Mouse (Mus musculus) kidney, adult 8-10 months (tissue): Measurements from ENCODE around the gene Per2.

Source experiments
- DNase-seq, 2 experiments: peaks; one replicate each; pipeline ENCODE4 v3.0.0; 2022

The Per2 gene

DNA sequence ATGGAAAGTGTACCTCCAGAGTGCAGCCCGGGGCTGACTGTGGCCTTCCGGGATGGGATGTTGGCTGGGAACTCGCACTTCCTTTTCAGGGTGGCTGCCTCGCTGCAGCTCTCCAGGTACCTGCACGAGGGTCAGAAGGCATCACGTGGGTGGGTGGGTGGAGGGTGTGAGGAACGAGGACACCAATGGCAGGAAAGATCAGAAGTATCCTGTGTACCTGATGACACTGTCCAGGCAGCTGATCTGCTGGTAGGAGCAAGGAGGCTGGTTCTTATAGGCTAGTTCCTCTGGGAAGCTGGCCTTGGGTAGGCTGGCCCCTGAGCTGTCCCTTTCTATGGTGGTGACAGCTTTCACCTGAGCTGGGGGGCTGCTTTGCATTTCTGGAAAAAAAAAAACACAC is 28.4 kb downstream of the Per2 start:
- DNase-seq, result no peak

- DNase-seq, result no peak
Observed at GRCm38 (mm10) chr1:91429212-91429611, 29.9 kb downstream of the Per2 start.

DNA sequence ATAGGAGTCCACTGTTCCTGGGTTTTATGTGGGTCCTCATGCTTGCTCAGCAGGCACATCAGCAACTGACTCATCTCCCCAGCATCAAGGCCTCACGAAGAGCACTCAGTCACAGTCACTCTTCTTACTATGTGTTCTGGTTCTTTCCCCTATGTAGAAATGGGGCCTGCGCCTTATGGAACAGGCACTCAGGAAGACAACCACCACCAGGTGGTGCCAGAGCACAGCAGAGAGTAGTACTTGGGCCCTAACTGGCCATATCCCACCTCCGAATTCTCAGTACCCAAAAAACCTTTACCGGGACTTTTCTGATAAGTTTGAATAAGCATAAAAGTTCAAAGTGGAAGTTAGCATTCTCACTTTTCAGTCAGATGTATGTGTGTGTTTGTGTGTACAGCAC is 30.5 kb downstream of the Per2 start:
- peak; percentile 68 to 90 for DNase-seq

- DNase-seq, result no peak
Observed at GRCm38 (mm10) chr1:91426397-91426796, 32.7 kb downstream of the Per2 start.

- DNase-seq, result no peak
Observed at GRCm38 (mm10) chr1:91420601-91421065, 38.5 kb downstream of the Per2 start.

DNA sequence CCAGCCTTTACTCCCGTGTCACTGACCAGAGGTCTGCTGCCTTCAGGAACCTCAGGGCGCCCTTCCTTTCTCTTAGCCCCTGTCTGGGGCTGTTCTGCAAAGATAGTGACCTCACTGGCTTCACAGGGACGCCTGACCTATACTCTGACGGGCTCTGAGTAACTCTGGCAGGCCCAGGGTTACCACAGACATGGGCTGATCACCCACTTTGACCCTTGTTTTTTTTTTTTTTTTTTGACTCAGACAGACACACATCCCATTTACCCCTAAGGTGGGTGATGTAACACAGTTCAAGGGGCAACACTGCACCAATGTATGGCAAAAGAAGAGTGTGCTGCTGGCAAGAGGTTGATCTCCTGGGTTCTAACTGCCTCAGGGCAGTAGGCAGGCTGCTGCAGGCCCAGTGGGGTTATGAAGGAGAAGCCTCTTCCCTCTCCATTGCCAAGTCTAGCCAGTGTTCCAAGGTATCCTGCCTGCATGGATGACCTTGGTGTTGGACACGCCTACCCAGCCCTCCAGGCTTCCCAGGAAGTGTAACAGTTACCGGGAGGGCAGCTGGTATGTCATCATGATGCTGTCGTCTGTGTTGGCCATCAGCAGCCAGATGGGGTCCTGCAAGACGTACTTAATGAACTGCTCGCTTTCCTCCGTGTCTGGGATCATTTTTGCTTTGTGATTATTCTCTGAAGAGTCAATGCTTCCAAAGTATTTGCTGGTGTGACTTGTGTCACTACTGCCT is 39.1 kb downstream of the Per2 start:
- no peak for DNase-seq

- DNase-seq, result no peak
Observed at GRCm38 (mm10) chr1:91417991-91418390, 41.1 kb downstream of the Per2 start.

- DNase-seq, result no peak
Observed at GRCm38 (mm10) chr1:91415311-91415710, 43.8 kb downstream of the Per2 start.

DNA sequence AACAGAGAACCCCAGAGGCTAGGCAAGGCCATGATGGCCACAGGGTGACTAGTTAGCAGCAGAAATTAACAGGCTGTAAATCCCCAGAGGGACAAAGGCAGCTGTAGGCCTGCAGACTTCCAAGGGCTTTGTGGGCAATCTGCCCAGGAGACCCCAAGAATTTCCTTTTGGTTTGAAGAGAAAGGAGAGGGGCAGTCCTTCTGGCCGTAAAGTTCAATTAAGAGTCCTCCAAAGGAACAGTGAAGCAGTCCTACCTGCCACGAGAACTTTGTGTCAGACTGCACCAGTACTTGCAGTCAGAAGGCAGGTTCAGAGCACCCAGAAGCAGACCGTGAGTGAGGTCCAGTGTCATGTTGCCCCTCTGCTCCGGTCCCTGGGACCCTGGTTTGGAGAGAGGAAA is 44.2 kb downstream of the Per2 start:
- no peak for DNase-seq

DNA sequence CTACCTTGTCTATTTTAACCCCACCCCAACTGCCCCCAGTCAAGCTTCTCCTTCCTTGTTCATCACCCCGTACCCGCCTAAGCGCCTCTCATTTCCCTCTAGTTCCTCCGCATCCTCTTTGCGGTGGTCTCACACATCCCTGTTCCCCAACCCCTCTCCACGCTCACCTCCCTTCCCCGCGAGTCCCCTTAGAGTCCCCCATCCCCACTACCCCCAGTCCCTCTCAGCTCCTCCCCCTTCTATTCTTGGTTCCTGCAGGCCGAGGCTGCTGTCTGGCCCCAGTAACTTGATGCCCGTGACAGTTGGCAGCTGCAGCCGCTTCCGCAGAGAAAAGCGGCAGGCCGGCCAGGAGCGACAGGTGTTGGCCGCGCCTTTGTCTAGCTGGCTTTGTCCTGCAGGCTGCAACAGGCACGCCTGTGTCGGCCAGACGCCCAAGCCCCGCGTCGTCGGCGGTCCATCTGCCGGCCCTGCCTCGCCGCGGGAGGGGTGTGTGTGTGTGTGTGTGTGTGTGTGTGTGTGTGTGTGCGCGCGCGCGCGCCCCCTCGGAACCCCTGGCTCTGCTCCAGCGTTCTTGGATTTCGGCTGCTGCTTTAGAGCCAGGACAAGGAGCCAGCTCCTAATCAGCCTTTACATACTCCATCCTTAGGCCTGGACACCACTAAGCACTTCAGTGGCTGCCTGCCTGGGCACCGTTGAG is 45.1 kb downstream of the Per2 start, which contains the start of gene Hes6:
Gene Hes6, minus strand, starts transcription at position 141 of the 697 bp plus-strand sequence.
- DNase-seq, result peak; percentile 56 to 70

GRCm38 (mm10) chr1:91413536-91413897 is 45.6 kb downstream of the Per2 start:
- DNase-seq, result peak; percentile 87

DNA sequence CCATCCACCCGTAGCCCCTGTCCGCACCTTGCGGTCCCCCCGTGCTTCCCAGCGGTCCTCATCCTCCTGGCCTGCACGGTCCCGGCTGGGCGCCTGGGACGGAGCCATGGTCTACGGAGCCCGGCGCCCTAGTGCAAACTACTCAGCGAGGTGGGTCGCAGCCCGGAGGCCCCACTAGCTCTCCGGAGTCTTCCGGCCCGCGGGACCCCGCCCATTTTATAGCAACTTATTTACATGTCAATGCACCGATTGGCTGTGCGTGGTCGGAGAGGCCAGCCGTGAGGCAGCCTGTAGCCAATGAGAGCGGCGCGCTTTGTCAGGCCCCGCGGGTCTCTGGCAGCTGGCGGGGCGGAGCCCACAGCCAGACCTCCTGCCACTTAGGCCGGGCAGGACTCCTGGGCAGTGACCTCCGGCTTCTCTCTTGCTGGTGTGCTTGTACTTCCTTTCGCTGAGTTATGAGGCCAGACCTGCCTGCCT is 46.1 kb downstream of the Per2 start:
- peak; percentile 97 for DNase-seq

DNA sequence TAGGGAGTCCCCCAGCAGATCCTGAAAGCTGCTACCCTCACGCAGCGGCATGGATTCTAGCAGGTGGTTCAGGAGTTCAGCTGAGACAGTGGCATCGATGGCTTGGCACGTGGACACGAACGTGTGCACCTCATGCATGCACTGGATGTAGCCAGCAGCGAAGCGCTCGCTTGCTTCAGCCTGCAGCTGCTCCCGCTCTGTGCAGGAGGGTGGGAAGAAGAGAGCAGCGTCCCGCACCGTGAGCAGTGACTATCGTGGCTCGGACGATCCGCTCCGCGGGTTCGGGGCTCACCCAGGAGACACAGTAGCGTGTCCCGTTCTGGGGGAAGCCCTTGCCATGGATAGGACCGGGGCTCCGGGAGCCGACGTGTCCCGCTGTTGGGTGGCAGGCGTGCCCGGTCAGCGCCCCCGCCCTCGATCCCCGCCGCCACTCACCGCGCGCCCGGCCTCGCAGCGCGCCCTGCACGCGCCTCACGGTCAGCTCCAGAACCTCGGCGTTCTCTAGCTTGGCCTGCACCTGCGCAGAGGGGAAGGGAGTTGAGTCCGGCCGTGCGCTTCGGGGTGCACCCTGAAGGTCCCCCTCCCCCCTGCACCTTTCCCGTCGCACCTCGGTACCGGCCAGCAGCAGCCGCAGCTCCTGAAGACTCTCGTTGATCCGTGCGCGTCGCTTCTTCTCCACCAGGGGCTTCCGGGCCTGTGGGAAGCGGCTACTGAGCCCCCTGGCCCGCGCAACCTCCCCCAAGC is 46.7 kb downstream of the Per2 start:
- DNase-seq, result peak in 1 of 2 experiments; percentile 42

GRCm38 (mm10) chr1:91411631-91412285 is 47.4 kb downstream of the Per2 start:
- no peak for DNase-seq

- DNase-seq, result no peak
Observed at GRCm38 (mm10) chr1:91407819-91408218, 51.3 kb downstream of the Per2 start.

- no peak for DNase-seq
Observed at GRCm38 (mm10) chr1:91405406-91406169, 53.5 kb downstream of the Per2 start.

GRCm38 (mm10) chr1:91404976-91405375 is 54.1 kb downstream of the Per2 start:
- no peak for DNase-seq

- DNase-seq, result peak; percentile 82
Observed at GRCm38 (mm10) chr1:91398260-91399062, 60.7 kb downstream of the Per2 start, which contains the start of gene Ilkap. Gene Ilkap, minus strand, starts transcription at chr1:91398815.

- no peak for DNase-seq
Observed at GRCm38 (mm10) chr1:91397927-91398259, 61.2 kb downstream of the Per2 start.

GRCm38 (mm10) chr1:91390369-91390768 is 68.8 kb downstream of the Per2 start:
- DNase-seq, result no peak

DNA sequence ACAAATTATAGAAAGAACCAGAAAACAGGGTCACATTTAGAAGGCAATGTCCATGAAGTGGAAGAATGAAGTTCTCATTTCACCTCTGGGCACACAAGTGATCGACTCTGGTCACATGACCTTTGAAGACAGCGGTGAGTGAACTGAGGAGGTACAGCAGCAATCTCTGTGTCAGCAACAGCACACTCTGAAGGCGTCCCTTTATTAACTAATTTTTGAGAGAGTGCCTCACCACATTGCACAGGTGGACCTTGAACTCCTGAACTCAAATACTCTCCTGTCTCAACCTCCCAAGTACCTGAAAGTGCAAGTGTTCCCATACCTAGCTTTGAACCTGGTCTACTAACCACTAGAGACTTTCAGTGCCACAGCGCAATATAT is 78.0 kb downstream of the Per2 start:
- peak in 1 of 2 experiments; percentile 36 for DNase-seq
